Mouse (Mus musculus): Measurements from ENCODE around the gene Dqx1.

Gene Dqx1

DNA sequence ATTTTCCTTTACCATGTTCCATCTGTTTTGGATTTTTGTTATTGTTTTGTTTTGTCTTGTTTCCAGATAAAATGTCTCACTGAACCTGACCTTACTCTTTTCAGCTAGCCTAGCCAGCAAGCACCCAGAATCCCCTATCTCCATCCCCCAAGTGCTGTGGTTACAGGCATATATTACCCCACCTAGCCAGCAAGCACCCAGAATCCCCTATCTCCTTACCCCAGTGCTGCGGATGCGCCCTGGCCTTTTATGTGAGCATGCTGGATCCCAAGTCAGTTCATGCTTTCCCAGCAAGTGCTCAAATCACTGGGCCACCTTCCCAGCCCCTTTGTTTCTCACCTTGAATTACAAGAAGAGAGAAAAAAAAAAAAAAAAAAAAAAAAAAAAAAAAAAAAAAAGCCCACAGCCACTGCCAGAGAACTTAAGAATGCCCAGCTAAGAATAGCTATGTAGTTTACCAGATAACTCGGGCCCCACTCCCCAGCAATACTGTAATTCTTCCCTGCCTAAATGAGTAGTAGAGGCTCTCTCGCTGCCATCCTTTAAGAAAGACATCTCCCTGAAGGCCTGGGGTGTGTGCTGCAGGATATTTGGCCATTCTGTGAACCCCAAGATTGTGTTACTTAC lies 54.0 kb downstream of the Dqx1 start:
- DNase-seq: no peak

DNA sequence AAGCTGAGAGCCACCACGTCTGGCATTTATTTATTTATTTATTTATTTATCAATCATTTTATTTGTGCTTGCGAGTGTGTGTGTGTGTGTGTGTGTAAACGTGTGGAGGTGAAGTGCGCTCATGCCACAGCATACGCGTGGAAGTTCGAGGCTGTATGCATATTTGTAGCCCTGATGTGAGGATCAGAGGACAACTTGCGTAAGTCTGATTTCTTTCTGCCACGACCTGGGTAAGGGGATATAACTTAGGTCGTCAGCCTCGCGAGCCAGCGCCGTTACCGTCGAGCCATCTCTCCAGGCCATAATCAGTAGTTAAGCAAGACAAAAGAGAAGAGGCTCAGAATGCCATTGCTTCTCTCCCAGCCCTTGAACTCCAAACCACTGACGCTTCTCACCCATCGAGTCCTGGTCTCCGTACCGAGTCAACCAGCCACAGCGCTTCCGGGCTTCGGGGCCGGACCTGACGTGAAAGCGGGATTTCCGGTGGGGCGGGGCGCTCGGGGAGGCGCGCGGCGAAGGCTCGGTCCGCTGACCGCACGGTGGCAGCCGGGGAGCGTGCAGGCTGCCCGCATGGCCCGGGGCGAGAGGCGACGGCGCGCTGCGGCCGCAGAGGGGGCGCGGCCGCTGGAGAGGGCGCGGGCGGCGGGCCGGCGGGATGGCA lies 57.5 kb downstream of the Dqx1 start, which contains the start of gene Mogs:
Mogs (plus strand) TSS at position 486 of the 661 bp plus-strand sequence.
- peak; percentile 92 for DNase-seq

DNA sequence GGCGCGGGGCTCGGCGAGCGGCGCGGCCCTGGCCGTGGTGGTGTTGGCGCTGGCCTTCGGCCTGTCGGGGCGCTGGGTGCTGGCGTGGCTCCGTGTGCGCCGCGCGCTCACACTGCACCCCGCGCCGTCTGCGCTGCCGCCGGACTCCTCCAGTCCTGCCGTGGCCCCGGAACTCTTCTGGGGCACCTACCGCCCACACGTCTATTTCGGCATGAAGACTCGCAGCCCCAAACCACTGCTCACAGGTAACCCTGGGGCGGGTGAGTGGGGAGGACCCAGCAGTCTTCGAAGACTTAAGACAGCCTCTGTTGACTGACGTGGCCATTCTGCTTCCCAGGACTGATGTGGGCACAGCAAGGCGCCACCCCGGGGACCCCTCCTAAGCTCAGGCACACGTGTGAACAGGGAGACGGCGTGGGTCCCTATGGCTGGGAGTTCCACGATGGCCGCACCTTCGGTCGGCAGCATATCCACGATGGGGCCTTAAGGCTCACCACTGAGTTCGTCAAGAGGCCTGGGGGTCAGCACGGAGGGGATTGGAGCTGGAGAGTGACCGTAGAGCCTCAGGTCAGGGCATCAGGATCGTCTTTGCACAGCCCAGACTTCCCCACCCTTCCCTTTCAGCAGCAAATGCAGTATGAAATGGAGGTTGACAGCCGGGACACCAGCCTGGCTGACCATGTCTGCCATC lies 58.2 kb downstream of the Dqx1 start:
- no peak for DNase-seq

DNA sequence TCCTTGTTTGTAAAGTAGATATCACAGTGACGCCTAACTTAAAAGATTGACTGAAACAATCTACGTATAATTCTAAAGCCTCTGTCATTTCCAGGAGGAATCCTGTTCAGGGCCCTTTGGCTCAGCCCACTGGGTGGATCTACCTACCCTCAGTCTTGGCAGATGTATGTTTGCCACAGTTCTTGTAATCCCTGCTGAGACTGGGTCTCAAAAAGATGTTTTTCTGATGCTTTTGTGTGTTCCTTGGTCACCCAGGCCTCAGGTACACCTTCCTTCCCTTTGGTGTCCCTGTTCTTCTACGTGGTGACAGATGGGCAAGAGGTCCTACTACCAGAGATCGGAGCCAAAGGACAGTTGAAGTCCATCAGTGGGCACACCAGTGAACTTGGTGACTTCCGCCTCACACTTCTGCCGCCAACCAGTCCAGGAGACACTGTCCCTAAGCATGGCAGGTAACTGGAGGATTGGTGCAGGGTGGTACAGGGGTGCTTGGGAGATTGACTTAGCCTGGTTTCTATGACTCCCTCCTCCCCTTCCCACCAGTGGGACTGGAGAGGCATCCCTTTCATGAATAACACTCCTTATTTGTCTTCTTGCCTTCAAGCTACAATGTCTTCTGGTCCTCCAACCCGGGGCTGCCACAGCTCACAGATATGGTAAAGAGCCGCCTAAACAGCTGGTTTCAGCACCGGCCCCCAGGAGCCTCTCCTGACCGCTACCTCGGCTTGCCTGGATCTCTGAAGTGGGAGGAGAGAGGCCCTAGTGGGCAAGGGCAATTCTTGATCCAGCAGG lies 58.9 kb downstream of the Dqx1 start:
- no peak for DNase-seq

All from right cerebral cortex, postnatal 25 days (tissue).